Mouse (Mus musculus) adrenal gland, postnatal 10 days (tissue): ENCODE measurements around the gene Gm10338. TPM values are rescaled to one million over a fixed set of nuclear protein-coding genes. Genes with fewer than 3 reads are reported as not detected.
"Not testable (repeated sequence)": the region's sequence is repeated elsewhere in the genome, so short reads cannot be mapped to it uniquely, and the experiment has no call there.

Experiments
- DNase-seq: peaks from one replicate; pipeline ENCODE4 v3.0.0; 2021; ENCODE audit warnings: mixed read lengths
- long read RNA-seq, 2 experiments: library from polyadenylated mRNA; stranded (forward); transcript quantifications; one replicate each; pipeline ENCODE4 v2.0.0; 2021
- total RNA-seq, 2 experiments: library from RNA; stranded (reverse); gene quantifications; 2 replicates each; pipeline ENCODE4 v1.2.3; 2021

Gm10338 gene
- total RNA-seq: not detected
- long read RNA-seq, experiment 1: 0 reads
- long read RNA-seq, experiment 2: 0 reads

DNA sequence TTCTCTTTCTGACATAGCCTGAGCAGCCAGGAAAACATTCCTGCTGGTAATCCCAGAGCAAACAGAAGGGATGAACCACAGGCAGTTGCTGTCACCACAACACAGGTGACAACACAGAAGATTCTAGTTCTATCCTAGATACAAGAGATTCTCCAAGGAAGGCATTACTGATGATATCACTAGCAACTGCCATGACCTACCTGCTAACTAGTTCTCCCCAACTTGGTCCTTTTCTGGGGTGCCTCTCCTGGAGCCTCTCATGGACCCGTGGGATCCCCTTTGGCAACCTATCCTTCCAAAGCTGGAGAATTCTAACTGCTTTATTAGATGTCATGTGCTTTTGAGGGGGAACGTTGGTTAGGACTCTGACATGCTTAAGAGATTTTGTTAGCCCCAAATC is at the start of gene Gm10338:
Gene Gm10338 (minus strand): TSS at position 101 of the 400 bp plus-strand sequence.
- not testable (repeated sequence) for DNase-seq

DNA sequence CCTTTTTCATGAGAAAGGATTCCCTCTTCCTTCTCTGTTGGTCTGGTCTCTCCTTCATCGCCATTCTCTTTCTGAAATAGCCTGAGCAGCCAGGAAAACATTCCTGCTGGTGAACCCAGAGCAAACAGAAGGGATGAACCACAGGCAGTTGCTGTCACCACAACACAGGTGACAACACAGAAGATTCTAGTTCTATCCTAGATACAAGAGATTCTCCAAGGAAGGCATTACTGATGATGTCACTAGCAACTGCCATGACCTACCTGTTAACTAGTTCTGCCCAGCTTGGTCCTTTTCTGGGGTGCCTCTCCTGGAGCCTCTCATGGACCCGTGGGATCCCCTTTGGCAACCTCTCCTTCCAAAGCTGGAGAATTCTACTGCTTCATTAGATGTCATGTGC is 48.5 kb upstream of the Gm10338 start, which contains the start of gene Gm10128:
Gene Gm10128 (minus strand): TSS at position 101 of the 400 bp plus-strand sequence.
- DNase-seq: not testable (repeated sequence)

DNA sequence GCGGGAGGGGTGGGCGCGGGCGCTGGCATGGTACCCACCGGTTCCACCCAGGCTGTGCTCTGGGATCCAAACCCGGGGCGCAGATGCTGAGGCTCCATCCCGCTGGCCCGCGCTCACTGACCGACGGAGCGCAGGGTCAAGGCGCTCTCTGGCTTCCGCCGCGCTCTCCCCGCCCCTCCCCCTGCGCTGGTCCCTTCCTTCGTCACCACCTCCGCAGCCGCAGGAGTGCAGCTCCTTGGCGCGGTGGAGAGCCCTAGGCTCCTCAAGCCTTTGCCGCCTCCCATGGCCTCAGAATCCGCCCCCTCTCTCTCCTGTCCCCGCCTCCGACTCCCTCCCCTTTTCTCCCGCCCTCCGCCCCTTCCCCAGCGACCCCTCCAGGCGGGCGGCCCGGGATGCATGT is 27.0 kb downstream of the Gm10338 start, which contains the start of gene Gm3558:
Gene Gm3558 (minus strand): TSS at position 185 of the 400 bp plus-strand sequence.
- peak; percentile 0 for DNase-seq

DNA sequence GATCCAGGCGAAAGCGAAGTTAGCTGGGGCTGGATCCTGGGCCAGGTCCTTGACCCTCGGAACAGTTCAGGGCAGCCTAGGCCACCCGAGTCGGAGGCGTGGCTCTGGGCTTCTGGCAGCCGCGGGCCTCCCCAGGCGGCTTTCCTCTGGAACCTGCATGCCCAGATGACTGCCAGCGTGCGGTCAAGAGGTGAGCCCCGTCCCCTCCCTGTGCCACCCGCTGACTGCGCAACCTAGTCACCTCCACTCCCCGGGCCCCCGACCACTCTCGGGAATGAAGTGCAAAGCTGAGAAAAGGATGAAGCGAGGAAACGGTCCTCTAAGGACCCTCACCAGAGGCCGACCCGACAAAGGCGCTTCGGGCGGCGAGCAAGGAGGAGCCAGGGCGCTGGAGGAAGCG is 27.5 kb downstream of the Gm10338 start:
- DNase-seq: peak; percentile 5

DNA sequence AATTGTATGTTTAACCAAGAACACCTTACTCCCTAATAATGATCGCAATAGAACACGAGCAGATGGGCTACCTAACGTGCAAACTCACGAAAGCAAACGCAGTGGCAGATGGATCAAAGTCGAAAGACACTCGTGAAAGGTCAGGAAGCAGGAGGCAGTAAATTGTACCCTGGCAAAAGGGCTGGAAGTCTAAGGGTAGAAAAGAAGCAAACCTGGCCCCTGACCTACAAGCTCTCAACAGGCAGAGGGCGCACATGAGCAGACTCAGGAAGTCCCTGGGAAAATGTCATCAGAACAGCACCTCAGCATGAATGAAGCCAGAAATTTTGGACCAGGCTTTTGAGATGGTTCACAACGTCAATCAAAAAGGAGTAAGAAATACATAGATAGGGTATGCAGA is 28.1 kb downstream of the Gm10338 start:
- DNase-seq: peak; percentile 1

Other genes starting within 250 kb of the Gm10338 start
- not detected for gene Gm8374, start 230.5 kb downstream of the Gm10338 start, total RNA-seq
- under 1 TPM in 1 of 2 experiments, not detected in 1; 0.24 TPM for gene Gm3755, start 144.7 kb downstream of the Gm10338 start, total RNA-seq
- gene Gm3752, start 111.8 kb downstream of the Gm10338 start, total RNA-seq: under 1 TPM in 1 of 2 experiments, not detected in 1; 0.21 TPM
- 1 to 10 TPM; 2.7 to 4.5 TPM for gene Gm3558, start 27.0 kb downstream of the Gm10338 start, total RNA-seq
- not detected for gene Gm10128, start 48.4 kb upstream of the Gm10338 start, total RNA-seq
- gene Gm26661, start 196.0 kb upstream of the Gm10338 start, total RNA-seq: not detected
- gene Flnb, start 222.4 kb upstream of the Gm10338 start, total RNA-seq: 10 to 100 TPM; 43.6 to 52.7 TPM